Mouse (Mus musculus) MEL (cell line): ENCODE data around the gene Lmo4.

Experiments
- CTCF ChIP-seq, 3 experiments: IDR thresholded peaks in 2 of 3; conservative IDR thresholded peaks in 1 of 3; 2 replicates each; pipeline ENCODE4 v1.5.1; 2011 to 2012; ENCODE audit warnings: low read length in 3 of 3, low read depth in 2 of 3, mild to moderate bottlenecking in 2 of 3, improper control_type of control experiment in 1 of 3, inconsistent platforms in 1 of 3, mixed read lengths in 1 of 3, moderate library complexity in 1 of 3; ENCODE audit not compliant: control insufficient read depth in 1 of 3, insufficient read depth in 1 of 3, poor library complexity in 1 of 3, severe bottlenecking in 1 of 3
- E2F4 ChIP-seq: IDR thresholded peaks from 2 replicates; pipeline ENCODE4 v1.6.1; 2011; ENCODE audit warnings: low read depth, low read length, improper control_type of control experiment, borderline replicate concordance
- ELF1 ChIP-seq: IDR thresholded peaks from 2 replicates; pipeline ENCODE4 v1.6.1; 2014; ENCODE audit warnings: low read depth, mild to moderate bottlenecking, inconsistent platforms, low read length, improper control_type of control experiment, moderate library complexity
- EP300 ChIP-seq, 2 experiments: IDR thresholded peaks; 2 replicates each; pipeline ENCODE4 v1.6.1; 2011; ENCODE audit warnings: improper control_type of control experiment in 2 of 2, low read length in 2 of 2, low read depth in 1 of 2, mild to moderate bottlenecking in 1 of 2
- HCFC1 ChIP-seq: IDR thresholded peaks from 2 replicates; pipeline ENCODE4 v1.6.1; 2012; ENCODE audit warnings: low read depth, mild to moderate bottlenecking, inconsistent platforms, low read length, improper control_type of control experiment, moderate library complexity
- MAX ChIP-seq: IDR thresholded peaks from 2 replicates; pipeline ENCODE4 v1.6.1; 2011; ENCODE audit warnings: low read length, improper control_type of control experiment
- POLR2A ChIP-seq, 2 experiments: IDR thresholded peaks; 2 replicates each; pipeline ENCODE4 v1.6.1; 2011 to 2012; ENCODE audit warnings: low read length in 2 of 2, mild to moderate bottlenecking in 2 of 2, control low read depth in 1 of 2, improper control_type of control experiment in 1 of 2, low read depth in 1 of 2, moderate library complexity in 1 of 2; ENCODE audit not compliant: control insufficient read depth in 1 of 2, insufficient read depth in 1 of 2, poor library complexity in 1 of 2
- POLR2AphosphoS2 ChIP-seq: IDR thresholded peaks from 2 replicates; pipeline ENCODE4 v1.6.1; 2011; ENCODE audit warnings: low read length, improper control_type of control experiment
- RCOR1 ChIP-seq: IDR thresholded peaks from 2 replicates; pipeline ENCODE4 v1.6.1; 2012; ENCODE audit warnings: low read depth, mild to moderate bottlenecking, inconsistent platforms, low read length, improper control_type of control experiment
- SMC3 ChIP-seq: IDR thresholded peaks from 2 replicates; pipeline ENCODE4 v1.6.1; 2011; ENCODE audit warnings: low read depth, low read length, improper control_type of control experiment
- TCF12 ChIP-seq: IDR thresholded peaks from 2 replicates; pipeline ENCODE4 v1.6.1; 2014; ENCODE audit warnings: low read depth, mild to moderate bottlenecking, inconsistent platforms, low read length, improper control_type of control experiment, moderate library complexity
- USF1 ChIP-seq: IDR thresholded peaks from 2 replicates; pipeline ENCODE4 v1.6.1; 2014; ENCODE audit warnings: low read depth, mild to moderate bottlenecking, inconsistent platforms, low read length, improper control_type of control experiment, moderate library complexity
- ZC3H11A ChIP-seq: IDR thresholded peaks from 2 replicates; pipeline ENCODE4 v1.6.1; 2012; ENCODE audit warnings: low read depth, mild to moderate bottlenecking, inconsistent platforms, low read length, improper control_type of control experiment
- ZKSCAN1 ChIP-seq: IDR thresholded peaks from 2 replicates; pipeline ENCODE4 v1.6.1; 2012; ENCODE audit warnings: low read depth, mild to moderate bottlenecking, inconsistent platforms, low read length, improper control_type of control experiment, moderate library complexity

DNA sequence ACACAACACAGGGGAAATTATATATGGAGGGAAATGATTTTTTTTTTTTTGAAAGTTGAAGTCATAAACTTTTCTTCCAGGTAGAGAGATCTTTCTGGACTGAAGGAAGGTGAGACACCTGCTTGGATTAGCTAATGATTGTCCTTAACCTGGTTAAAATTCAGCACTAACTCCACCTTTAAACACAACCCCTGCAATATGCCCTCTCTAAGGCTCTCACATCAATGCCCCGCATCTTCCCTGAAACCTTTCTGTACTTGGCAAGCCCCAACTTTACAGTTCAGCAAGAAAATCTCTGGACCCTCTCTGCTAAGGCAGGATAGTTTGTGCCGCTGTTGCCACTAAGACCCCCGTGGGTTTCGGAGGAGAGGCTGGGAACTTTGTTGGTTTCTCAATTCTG is 20.1 kb downstream of the Lmo4 start:
- no peak for TF ChIP-seq SMC3
- no peak for TF ChIP-seq E2F4
- TF ChIP-seq HCFC1 = no peak
- no peak for TF ChIP-seq MAX
- no peak for TF ChIP-seq POLR2A (IDR thresholded peaks at IDR 0.05; ENCODE audit: control insufficient read depth in 1 of 2, insufficient read depth in 1 of 2, low read depth in 1 of 2, low read length in 2 of 2, poor library complexity in 1 of 2)
- TF ChIP-seq CTCF (IDR thresholded peaks at IDR 0.05 in 2 of 3, conservative IDR thresholded peaks at IDR 0.05 in 1 of 3; ENCODE audit: control insufficient read depth in 1 of 3, insufficient read depth in 1 of 3, low read depth in 2 of 3, low read length in 3 of 3, poor library complexity in 1 of 3, severe bottlenecking in 1 of 3) = no peak
- no peak for TF ChIP-seq ELF1
- no peak for TF ChIP-seq TCF12
- no peak for TF ChIP-seq ZC3H11A
- TF ChIP-seq EP300 (IDR thresholded peaks at IDR 0.05; ENCODE audit: low read depth in 1 of 2, low read length in 2 of 2) = no peak
- no peak for TF ChIP-seq RCOR1
- no peak for TF ChIP-seq USF1
- no peak for TF ChIP-seq POLR2AphosphoS2
- no peak for TF ChIP-seq ZKSCAN1
